Mouse (Mus musculus) ovary, postnatal 14 days (tissue): ENCODE measurements around the gene Dct.
A peak's percentile ranks its signal among the peaks of the same experiment; 100 is the strongest.

Experiments used
- DNase-seq: peaks from one replicate; pipeline ENCODE4 v3.0.0; 2022; ENCODE audit warnings: low spot score

Dct gene

DNA sequence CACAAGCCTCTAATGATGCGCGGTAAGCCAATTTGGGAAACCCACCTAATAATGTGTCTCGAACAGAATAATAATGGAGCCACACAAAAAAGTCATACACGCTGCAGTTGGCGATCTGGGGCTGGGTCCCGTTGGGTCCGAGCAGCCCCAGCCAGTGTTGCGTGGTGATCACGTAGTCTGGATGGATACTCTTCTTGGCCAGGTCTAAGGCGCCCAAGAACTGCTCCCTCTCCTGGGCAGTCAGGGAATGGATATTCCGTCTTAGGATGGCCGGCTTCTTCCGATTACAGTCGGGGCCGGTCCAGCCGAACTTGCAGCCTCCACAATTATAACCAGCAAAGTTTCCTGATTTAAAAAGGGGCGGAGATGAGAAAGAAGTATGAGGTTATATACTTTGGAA, 9.1 kb downstream of the Dct start:
- peak; percentile 34 for DNase-seq

DNA sequence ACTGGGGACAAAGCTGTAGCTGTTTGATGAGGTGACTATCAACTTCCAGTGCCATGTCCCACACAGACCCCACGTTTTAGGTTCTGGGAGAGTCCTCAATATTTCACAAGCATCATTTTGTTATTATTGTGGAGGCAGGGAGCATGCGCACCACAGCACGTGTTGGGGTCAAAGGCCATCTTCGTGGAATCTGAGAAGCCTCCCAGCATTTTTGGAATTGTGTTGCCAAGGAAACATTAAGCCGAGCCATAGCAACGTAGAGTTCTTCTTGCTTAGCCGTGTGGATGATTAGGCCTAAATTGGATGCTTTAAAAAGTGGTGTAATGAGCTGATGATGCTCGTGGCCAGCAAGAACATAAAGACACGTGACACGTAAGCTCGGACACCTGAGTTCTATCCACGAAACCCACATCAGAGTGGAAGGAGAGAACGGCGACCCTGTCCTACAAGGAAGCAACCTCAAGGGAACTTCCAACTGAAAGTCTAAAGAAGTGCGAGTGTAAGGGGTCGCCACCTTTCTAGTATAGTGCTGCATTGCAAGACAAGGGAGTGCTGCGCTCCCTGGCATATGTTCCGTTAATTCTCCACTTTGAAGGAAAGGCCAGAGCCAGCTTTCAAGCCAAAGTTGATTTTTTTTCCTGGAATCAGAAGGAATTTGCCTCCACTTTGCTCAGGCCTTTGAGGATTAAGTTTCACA, 9.8 kb downstream of the Dct start:
- DNase-seq = no peak

DNA sequence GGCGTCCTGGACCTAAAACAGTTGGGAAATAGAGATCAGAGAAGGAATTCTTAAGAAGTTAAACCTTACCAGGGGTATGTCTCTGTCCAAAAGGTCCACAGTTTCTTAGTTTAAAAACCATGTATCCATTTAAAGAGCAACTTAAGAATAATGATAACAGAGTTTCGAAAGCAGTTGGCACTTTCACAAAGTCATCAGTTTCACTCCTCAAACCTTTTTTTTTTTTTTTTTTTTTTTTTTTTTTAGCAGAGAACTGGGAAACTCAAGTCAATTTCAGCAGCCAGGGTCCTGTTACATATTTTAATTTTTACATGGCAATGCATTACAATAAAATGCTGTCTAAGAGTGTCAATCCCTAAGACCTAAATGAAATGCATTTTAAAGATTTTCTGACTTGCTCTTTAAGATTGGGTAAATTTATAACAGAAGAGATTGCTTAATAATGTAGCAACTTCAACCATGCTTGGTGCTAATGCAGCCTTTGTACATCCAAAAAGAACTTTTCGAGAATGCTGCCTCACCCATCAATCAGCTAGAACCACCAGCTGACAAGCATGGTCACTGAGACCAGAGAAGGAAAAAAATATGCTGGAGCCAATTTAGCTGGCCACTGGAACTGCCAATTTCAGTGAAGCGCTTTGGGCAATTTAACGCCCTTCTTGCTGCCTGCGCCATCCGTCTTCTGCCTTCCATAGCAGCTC, 11.3 kb downstream of the Dct start:
- no peak for DNase-seq

DNA sequence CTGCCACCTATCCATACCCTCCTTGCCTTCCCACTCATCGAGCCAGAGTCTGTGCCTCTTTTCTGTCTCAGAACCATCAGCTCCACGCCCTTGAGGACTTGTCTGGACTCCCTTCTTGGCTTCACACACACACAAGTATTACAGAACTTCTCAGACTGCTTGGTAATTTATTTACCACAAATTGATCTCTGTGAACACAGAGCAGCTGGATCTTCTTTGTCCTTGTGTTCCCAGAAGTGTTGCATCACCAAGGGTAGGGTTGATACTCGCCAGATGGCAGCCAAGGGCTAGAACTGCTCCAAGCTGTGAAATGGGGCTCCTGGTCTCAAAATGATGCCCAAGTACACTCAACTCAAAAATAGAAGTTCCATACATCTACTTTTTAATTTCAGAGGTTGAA, 13.0 kb downstream of the Dct start:
- DNase-seq = no peak

DNA sequence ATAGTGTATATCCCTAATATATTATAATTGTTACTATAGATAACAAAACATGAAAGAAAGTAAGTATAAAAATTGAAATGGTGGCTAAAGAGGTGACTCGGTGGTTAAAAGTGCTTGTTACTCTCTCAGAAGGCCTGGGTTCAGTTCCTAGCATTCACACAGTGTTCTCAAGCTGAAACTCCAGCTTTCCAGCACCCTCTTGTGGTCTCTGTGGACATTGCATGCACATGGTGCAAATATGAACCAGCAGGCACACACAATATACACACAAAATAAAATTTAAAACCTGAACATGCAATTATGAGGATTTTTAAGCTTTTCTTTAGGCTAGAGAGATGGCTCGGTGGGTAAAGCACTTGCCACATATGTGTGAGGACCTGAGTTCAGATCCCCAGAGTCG, 24.5 kb downstream of the Dct start:
- DNase-seq = no peak

DNA sequence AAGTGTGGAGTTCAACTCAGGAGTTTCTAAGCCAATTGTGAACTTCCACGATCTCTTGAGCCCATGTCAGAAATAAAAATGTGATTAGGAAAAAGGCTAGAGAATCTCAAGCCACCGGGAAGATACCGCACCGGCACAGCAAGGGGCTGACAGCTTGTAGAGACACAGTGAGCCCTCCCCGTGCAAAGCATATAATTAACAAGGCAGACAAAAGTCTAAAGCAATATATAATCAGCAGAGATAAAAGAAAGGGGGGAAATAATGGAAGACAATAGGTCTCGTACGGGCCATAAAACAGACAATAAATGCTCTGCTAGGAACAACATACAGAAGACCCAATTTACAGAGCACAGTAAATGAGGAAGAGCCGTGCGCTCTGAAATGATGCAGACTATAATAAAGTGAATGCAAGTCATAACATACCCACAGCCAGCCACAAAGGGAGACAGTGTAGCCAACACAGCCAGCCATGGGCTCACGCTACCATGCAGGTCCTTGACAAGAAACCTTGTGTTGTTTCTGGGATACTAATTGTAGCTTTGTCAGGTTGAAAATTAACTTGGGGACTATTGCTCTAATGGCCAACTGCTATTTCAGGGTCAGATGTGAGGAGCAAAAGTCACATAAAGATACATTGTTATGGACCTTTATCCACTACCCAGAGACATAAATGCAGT, 30.0 kb downstream of the Dct start:
- DNase-seq = no peak

DNA sequence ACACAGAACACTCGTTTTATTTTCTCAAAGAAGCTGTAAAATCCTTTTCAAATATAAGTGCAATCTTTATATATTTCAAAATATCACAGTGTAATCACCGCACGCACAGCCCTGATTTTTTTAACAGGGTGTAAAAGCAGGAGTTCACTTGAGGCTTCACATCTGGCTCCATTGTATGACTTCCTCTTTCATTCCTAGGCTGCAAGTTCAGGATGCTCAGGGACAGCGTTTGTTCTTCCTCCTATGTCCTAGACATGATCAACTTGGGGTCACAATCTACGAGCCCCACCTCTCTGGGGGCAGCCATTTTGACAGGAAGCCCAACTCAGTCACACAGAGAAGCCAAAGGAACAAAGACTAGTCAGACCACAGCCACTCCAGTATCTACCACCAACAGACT, 32.7 kb downstream of the Dct start:
- DNase-seq = no peak

DNA sequence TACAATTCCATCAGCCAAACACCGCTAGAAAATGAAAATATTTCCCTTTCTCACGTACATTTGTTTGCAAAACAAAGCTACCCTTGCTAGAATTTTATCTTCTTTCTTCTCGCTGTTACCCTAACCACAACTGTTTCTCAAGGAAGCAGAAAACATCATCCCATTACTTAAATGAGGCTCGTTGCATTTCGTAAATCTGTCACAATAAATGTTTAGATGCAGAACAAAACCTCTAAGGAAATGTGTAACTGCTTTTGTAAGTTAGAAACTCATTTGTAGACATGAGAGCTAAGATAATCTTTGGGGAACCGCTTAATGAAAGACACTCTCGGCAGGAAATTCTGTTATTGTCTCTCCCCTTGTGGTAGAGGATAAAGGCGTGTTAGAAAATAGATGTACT, 38.8 kb downstream of the Dct start:
- no peak for DNase-seq

DNA sequence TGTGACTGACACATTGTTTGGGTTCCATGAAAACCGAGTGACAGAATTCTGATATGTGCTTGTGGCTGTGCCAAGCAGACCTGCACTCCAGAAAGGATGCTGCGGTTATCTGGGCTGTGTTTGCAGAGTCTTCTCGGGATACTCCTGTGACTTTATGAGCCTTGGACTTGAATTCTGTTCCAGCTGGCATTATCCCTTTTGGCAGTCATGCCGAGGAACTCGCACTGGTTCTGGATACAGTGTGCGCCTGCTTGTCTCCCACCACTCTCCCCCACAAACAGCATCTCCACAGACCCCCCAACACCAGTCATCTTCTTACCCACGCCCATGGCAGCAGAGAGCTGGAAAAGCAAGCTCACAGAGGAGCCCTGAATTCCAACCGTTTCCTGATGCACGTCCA, 42.5 kb downstream of the Dct start:
- DNase-seq = peak; percentile 5

DNA sequence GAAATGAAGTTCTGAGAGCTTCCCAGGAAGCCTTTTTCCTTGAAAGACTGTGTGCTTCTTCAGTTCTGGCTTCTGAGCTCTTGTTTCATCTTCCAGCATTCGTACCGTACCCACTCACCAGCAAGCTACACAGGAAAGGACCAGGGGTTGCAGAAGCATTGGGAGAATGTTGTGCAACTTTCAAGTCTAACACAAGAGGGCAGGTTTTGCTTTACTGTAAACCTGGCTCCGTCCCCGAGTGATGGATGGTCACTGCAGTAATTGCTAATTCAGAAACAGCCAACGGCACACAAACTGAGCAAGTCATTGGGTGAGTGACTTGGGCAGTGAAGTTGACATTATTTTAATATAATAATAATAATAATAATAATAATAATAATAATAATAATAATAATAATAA, 46.3 kb downstream of the Dct start:
- DNase-seq = peak; percentile 58

DNA sequence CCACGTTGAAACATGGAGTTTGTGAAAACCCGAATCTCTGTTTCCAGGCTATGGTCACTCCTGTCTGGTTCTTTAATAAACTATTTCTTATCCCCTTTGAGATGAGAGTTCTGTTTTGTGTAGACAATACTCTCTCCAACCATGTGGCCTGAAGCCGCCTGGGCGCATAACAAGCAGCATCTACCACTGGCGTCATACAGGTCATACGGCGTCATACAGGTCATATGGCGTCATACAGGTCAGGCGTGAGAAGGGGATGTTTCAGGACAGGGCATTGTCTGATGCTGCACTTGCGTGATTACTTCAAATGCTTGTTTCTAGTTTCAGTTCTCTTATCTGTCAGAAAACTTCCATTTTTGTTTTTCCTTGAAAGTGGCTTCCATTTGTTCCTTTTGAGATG, 47.6 kb downstream of the Dct start:
- DNase-seq = no peak

DNA sequence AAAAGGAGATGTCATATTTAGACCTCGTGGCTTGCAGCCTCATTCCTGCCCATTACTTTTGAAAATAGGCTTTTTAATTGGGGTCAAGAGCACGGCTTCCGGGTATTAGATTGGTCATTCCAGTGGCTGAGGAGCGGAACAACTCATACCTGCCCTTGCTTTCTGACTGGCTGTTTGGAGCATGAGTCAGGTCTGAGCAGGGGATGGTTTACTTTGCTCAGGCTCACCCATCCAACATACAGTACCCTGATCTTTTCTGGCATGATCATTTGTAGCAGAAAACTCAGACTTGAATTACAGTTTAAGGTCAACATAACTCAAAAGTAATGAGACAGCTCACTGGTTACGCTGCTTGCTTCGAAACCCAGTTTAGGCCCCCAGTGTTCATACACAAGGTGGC, 58.2 kb downstream of the Dct start:
- no peak for DNase-seq

DNA sequence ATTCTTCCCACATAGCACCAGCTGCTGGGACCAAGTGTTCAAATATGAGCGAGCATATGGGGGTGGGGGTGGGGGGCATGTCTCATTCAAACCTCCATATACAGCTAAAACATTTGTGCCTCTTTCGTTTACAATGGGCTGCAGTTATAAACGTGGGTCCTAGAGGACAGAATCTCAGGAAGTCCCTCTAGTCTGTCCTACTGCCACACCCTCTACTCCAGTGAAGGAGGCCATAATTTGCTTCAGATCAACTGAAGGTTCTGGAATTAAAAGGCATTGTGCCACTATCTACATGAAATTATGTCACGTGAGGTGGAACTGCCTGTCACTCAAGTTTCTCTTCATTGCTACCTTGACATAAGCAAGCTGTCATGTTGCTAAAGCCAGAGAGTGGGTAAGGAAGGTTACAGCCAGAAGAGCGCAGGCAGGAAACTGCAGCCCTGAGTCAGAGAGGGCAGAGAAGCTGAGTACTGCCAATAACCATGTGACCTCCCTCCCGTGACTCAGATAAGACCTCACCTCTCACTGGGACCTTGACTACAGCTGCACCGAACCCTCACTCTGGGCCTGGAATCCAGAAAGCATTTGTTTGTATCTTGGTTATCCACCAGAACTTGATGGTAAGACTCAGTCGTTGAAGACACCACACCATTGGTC, 59.3 kb downstream of the Dct start:
- DNase-seq = no peak

DNA sequence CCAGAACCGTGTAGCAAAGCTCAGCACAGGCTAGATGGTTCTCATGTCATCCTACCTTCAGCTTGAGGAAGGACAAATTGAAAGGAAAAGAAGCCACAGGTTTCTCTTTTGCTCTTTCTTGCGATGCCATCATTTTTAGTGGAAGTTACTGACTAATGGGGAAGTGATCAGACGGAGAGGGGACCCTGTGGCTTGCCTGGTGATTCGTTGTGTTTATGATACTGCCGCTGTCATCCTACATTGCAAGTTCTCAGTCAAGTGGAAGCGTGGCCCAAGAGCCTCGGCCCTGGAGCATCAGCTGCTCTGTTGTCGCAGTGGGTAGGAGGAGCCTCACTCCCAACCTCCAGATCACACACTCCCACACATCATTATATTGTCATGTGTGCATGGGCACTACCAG, 61.8 kb downstream of the Dct start:
- DNase-seq = no peak

DNA sequence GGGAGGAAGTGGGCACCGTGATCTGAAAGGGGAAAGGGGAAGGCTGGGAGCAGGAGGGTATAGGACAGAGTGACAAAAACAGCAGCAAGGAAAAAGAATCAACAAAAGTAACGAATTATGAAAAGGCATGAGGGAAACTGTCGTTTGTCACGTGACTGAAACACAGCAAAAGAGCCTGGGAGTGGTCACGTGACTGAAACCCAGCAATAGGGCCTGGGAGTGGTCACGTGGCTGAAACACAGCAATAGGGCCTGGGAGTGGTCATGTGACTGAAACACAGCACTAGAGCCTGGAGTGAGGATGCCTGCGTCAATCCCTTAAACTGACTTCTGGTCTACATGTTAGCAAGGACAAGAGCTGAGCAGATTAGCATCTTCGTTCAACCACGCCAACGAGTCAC, 63.6 kb downstream of the Dct start:
- DNase-seq = no peak

DNA sequence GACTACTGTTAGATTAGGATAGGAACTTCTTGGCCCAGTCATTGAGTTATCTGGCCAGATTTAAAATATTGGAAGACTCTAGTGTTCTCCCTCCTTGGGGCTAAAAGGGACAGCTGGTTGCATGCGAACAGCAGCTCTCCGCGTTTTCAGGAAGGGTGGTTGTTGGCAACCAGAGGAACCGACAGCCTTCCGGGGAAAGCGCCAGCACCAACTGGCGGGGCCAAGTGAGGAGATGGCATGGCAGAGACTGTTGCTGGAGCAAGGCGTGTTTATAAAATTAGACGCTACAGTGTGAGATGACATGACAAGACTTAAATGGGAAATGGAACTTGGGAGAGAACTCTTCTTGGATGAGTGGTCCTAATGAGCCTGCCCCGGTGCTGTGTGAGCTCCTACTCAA, 70.5 kb downstream of the Dct start:
- DNase-seq = no peak

DNA sequence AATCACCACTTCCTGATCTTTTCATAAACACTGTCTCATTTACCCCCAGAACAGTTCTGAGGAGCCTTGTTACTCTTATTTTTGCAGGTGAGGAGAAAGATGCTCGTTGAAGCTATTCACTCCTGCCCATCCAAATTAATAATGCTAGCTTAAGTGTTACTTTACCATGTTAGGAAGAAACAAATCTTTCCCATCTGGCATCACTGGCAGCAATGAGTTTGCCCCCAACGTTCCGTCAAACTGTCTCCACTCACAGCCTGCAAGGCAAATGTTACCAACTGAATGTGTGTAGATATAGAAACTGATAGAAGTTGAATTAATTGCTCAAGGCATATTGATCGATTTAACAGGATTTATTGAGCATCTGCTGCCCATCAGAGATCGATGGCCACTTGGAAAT, 79.5 kb downstream of the Dct start:
- no peak for DNase-seq
